Mouse (Mus musculus) G1E-ER4 (cell line): ENCODE measurements around the gene Cep135. TPM values are rescaled to one million over a fixed set of nuclear protein-coding genes. Genes with fewer than 3 reads are reported as not detected.

Source experiments
- GATA1 ChIP-seq: IDR thresholded peaks from one replicate; pipeline ENCODE4 v1.8.0; 2012; ENCODE audit warnings: low read length, inconsistent platforms
- polyA plus RNA-seq: library from polyadenylated mRNA; stranded (reverse); fragments of >175 nt; gene quantifications from 2 replicates; pipeline ENCODE4 v1.2.3, GENCODE M21; 2012

Cep135 gene
- polyA plus RNA-seq, 1 experiment: 3.7 TPM

GRCm38 (mm10) chr5:76618750-76619149 is 30.3 kb downstream of the Cep135 start:
- TF ChIP-seq GATA1: no peak

DNA sequence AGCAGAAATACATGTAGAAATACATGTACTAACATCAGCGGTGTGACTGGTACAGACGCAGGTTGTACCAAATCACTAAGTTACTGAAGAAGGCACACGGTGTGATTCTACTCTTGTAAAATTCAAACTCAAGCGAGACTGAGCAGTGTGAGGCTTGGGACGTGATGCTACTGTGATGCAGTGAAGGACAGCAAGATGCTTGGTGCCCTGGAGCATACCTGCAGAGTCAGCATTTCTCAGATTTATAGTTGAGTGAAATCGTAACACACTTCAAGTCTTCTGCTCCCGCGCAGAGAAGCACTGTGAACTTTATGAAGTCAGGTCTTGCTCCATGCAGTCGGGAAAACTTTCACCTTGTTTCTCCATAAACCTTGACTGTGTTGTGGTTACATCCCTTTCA is 35.3 kb downstream of the Cep135 start:
- no peak for TF ChIP-seq GATA1

- TF ChIP-seq GATA1: peak; percentile 44
These were observed 39.3 kb downstream of the Cep135 start for GRCm38 (mm10) chr5:76627770-76628169.

GRCm38 (mm10) chr5:76634012-76634411 is 45.5 kb downstream of the Cep135 start:
- no peak for TF ChIP-seq GATA1

DNA sequence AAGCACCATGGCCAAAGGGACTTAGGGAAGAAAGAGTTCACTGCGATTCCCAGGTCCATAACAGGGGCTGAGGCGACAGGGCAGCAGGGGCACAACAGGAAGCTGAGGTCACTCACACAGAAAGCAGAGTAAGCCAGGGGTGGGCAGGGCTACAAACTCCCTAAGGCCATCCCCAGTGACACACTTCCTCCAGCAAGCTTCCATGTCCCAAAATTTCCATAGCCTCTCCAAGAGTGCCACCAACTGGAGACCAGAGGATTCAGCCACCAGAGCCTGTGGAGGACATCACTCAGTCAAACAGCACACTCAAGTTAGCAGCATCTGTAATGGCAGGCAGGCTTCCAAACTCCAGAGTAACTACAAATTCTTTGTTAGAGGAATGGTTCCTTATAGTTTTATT is 47.1 kb downstream of the Cep135 start:
- no peak for TF ChIP-seq GATA1

GRCm38 (mm10) chr5:76642076-76642475 is 53.6 kb downstream of the Cep135 start:
- no peak for TF ChIP-seq GATA1

- TF ChIP-seq GATA1: no peak
These were observed 55.7 kb downstream of the Cep135 start for GRCm38 (mm10) chr5:76644234-76644633.

DNA sequence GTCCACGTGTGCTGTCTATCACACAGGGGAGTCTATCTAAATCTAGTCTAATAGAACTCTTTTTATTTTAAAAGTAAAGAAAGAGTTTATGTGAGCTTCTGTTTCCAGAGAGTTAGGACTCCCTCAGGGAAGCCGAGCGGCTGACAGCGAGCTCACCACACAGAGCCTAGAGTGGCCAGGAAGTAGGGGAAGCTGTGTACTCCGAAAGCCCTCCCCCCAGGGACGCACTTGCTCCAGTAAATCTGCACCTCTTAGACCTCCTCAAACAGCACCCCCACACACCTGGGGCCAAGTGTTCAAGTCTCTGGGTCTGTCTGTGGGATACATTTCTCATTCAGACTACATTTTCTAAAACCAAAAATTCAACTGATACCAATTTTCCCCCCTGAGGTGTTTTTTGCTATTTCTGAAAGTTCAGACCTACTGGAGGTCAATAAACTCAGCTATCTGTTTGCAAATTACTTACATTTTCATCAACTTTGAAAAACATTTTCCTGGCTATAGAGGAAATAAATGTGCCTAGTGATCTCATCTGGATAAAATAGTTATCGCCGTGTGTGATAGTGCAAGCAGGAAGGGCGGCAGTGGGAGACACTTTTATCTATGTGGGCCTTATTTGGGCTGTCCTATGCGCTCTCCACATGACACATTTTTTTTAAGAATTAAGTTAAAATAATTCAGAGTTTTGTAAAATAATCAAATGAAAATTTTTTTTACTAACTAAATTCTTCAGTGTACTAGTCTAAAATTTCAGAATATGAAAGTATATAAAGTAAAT is 56.8 kb downstream of the Cep135 start:
- peak; percentile 12 for TF ChIP-seq GATA1

- TF ChIP-seq GATA1: no peak
These were observed 61.4 kb downstream of the Cep135 start for GRCm38 (mm10) chr5:76649897-76650296.

DNA sequence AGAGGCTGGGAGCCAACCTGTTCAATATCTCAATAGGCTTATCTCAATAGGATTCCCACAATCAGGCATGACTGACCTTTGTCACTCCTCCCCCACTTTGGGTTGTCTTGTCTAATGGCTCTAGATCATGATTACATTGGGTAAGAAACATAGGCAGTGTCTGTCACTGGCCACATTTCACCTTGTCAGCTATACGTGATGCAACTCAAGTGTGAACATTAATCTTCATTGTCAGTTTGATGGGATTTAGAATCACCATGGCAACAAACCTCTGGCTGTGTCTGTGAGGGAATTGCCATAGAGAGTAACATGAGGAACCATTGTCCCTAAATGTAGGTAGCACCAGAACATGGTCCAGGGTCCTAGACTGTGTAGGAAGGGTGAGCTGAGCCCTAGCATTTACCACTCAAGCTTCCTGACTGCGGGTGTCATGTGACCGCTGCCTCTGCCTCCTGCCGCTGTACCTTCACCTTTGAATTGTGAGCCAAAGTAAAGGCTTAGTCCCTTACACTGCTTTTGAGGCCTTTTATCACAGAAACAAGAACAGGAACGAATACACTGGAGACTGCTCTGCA is 62.7 kb downstream of the Cep135 start:
- TF ChIP-seq GATA1: no peak

DNA sequence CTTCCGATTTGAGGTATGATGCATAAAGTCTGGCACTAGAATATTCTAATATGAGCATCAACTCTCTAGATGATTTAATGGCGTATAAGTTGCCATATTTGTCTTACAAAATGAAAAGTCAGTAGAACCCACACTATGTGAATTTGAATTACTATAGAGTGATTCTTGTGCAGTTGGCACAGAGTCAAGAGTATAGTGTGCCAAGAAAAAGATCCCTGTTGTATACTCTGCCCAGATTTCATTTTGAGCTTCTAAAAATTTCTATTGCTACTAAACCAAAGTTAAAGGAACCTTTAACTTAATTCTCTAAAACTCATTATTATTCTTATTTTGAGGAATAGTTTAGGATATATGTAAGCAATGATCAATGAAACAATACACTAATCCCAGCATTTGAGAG is 67.7 kb downstream of the Cep135 start, which contains the start of gene C530008M17Rik:
C530008M17Rik (plus strand) TSS at position 301 of the 400 bp plus-strand sequence.
- TF ChIP-seq GATA1: no peak

DNA sequence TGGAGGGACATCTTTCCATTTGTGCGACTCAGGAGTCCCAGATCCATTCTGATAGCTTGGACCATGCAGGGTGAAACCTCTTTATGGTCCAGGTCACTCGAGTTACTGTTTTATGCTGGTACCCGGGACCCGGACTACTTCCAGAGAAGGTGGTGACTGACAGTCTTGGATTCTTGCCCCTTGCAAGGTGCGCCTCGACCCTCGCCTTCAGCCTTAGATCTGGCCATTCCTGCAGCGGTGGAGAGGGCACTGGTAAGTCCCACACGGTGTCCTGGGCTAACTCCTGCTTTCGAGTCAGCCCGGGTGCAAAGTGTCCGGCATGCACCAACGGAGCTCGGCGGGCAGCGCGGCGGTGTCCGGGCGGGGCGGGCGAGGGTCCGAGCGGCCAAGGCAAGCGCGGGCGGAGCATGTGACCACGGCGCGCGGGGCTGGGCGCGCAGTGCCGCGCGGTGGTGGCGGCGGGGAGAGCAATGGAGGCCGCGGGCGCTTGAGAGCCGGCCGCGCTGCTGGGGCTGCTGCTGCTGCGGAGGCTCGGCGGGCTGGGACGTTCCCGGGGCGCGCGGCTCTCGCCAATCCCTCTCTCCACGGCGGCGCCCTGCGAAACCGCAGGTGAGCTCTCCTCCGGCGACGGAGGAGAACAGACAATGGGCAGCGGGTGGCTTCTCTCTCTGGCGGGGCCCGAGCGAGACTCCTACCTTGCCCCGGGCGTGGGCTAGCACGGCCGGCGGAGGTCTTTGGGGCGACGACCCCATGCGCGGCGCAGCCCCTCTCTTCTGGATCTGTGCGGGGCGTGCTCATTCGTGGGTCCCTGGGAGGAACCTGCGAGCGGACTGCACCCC is 69.0 kb downstream of the Cep135 start:
- TF ChIP-seq GATA1: no peak

DNA sequence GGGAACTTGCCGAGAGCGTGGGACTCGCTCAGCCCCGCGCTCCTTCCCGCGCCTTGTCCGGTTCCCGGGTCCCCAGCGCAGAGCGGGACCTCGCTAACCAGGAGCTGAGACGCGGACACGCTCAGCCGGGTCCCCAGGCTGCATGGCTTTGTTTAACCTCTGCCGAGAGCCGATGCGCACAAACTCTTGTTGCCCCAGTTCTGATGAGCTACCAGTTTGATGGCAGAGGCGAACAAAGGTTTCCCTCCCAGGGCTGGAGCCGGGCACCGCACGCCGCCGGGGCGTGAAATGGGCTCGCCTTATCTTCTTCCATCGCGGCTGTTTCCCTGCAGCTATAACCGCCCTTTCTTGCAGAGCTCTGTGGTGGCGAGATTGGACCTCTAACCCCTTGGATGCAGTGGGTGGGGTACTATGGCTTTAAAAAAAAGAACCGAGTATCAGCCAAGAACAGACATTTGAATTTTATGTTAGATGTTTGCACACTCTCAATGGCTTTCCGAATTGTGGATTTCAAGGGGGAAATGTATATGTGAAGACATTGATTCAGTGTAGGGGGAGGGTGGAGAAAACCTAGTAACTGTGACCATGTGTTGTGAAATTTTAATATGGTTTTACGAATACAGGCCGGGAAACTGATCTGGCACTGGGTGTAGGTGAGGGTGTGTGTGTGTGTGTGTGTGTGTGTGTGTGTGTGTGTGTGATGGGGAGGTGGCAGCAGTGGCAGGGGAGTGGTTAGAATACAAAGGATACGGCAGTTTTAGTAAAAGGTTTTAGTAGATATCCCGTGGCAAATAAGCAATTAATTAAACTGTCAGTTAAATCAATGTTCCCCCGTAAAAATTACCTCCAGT is 69.8 kb downstream of the Cep135 start:
- TF ChIP-seq GATA1: peak; percentile 61

DNA sequence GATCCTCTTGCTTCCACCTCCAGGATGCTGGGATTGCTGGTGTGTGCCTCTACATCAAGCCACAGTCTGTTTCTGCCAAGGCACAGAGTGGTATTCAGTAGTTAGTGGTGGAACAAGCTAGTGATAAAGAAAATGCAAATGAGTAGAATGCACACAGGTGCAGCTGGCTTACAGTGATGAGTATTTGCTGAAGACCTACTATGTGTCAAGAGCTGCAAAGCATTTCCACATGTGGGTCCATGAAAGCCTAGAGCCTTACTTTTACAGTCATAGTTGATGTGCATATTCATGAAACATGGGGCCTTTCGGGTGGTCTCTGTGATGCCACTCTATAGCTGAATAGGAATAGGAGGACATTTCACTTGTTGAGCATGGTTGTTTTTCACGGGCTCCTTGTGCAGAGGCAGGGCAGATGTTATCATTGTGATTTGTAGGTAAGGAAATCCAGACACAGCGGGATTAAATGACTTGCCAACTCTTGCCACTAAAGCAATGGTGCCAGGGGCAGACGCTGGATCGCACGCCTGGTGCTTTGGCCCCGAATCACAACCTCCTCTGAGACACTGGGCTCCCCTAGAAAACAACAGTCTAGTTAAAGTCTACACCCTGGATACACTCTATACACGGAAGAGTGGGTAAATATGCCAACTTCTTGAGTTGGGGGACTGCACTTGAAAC is 71.6 kb downstream of the Cep135 start:
- TF ChIP-seq GATA1: no peak

DNA sequence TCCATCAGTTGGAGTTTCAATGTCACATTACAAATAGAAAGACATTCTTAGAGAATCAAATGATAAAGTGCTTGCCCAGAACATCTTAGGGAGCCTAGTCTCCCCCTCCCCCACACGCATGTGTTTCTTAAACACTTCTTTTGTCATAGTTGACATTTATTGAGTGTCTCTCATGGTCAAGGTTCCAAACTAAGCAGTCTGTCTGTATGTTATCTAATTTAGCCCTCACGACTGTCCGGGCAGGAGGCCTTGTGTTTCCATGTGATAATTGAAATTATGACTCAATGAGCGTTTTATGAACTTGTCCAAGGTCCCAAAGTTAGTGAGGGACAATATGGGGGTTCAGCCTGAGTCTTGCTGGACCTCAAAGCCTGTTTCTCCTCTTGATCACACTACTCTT is 72.8 kb downstream of the Cep135 start:
- no peak for TF ChIP-seq GATA1
